Mouse (Mus musculus) cerebellum, postnatal 10 days (tissue): ENCODE measurements around the gene Pus10.

ENCODE experiments used
- DNase-seq, 2 experiments: peaks; one replicate each; pipeline ENCODE4 v3.0.0; 2021; ENCODE audit warnings: mixed read lengths in 2 of 2

Gene Pus10

GRCm38 (mm10) chr11:23665311-23665786 is at the start of gene Pus10:
Gene Pus10 (plus strand): TSS chr11:23665674.
- DNase-seq: no peak

GRCm38 (mm10) chr11:23618995-23619394 is 46.5 kb upstream of the Pus10 start:
- DNase-seq: no peak

DNA sequence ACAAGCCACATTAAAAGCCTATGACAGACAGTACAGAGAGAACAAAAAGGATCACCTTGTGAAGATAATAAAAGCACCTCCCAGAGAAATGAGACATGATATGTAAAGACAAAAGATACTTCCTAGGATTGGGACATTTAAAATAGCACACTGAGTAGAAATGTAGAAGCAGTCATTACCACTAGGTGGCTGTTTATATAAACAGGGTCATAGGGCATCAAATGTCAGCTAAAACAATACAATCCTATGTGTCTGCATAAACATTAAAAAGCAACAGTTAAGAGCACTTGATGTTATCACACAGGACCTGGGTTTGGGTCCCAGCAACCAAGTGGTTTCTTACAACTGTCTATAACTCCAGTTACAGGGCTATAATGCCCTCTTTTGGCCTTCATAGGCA is 34.8 kb upstream of the Pus10 start:
- DNase-seq: no peak

- DNase-seq: peak; percentile 92 to 95
Measured at GRCm38 (mm10) chr11:23632945-23633878, 32.3 kb upstream of the Pus10 start, which contains the start of gene 0610010F05Rik. Gene 0610010F05Rik (minus strand): TSS chr11:23633639.

GRCm38 (mm10) chr11:23633879-23634215 is 31.6 kb upstream of the Pus10 start:
- DNase-seq: peak in 1 of 2 experiments; percentile 4

GRCm38 (mm10) chr11:23634573-23634972 is 30.9 kb upstream of the Pus10 start:
- peak in 1 of 2 experiments; percentile 28 for DNase-seq

DNA sequence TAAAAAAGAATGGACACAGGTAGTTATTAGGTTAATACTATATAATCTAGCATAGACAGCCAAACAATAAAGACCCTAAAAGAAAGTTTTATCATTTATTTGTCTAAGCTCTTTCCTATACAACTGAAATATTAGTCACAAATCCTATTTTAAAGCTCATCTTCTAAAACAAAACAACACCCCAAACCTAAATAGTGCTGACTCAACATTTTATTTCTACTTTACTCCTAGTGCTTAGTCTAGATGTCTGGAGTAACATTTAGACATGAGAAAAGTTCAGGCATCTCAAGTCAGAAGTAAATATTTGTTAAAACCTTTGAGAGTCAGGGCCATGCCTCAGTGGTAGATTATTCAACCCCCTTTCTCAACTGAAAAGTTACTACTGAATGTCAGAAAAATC is 18.0 kb upstream of the Pus10 start:
- no peak for DNase-seq

- DNase-seq: no peak
Measured at GRCm38 (mm10) chr11:23647835-23648234, 17.6 kb upstream of the Pus10 start.

DNA sequence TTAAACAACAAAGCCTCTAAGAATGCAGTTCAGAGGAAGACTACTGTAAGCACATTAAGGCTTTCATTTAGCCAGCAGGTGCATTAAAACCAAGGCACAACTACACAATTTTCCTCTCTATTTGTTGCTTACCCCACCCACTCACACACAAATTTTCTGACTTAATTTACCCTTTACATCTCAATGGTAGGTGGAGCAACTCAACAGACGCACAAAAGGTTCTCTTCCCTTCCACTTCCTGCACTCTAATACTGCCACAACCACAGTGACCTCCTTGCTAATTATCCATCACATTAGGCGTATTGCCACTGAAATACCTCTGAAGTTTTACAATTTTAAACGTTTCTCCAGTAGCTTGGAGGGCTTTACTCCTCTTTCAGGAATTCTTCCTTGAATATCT is 11.8 kb upstream of the Pus10 start:
- no peak for DNase-seq

DNA sequence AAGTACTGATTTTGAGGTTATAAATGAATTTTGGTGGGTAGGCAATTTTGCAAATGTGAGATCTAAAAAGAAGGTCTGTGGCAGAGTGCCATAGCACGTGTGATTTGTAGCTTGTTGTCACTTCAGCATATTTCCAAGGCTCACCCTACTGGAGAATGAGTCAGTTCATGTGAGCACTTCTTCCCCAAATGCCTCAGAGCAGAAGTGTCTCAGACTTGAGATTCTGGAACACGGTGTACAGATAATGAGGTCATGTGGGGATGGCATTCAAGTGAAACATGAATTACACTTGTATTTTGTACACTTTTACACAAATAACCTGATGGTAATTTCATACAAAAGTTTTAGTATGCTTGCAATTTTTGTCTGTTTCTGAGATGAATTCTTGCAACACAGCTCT is 7.7 kb upstream of the Pus10 start:
- no peak for DNase-seq

- no peak for DNase-seq
Measured at GRCm38 (mm10) chr11:23664232-23664631, 1.2 kb upstream of the Pus10 start.

GRCm38 (mm10) chr11:23665798-23666501 is 476 bp downstream of the Pus10 start, which contains the start of gene Pex13:
Gene Pex13 (minus strand): TSS chr11:23665959.
- DNase-seq: peak; percentile 97 to 99

DNA sequence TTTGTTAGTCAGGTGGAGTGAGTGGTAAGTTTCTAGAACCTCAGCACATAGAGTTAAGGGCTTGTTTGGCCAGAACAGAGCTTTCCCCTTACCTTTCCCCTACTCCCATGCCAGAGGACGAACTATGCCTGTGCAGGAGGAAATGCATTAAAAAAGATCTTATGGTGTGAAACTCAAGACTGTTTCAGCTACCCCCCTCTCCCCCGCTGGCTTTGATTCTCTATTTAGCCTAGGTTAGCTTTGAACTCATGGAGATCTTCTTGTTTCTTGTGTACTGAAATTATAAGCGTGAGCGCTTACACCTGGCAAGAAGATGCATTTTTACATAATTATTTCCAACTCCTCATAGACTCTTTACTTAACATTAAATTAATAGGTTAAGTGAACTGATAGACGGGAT is 1.1 kb downstream of the Pus10 start:
- DNase-seq: peak in 1 of 2 experiments; percentile 51

GRCm38 (mm10) chr11:23667128-23667527 is 1.7 kb downstream of the Pus10 start:
- peak; percentile 29 to 49 for DNase-seq

GRCm38 (mm10) chr11:23672256-23672749 is 6.8 kb downstream of the Pus10 start:
- DNase-seq: no peak

DNA sequence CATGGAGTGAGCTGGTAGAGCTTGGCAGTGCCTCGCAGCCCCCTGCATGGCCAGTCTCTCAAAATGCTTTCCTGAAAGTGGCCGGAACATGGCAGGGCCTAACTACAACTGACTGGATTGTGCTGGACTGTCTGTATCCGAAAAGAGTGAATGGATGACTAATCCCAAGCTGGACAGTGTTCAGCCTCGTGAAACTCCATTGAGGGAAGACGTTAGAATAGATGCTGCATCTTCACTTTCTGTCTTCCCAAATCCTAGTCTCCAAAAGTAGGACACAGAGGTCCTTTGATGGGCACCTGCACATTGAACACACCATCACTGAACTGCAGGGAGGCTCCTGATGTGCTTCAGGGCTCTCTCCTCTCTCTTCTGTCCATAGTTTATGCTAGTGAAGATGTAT is 10.6 kb downstream of the Pus10 start:
- DNase-seq: no peak

DNA sequence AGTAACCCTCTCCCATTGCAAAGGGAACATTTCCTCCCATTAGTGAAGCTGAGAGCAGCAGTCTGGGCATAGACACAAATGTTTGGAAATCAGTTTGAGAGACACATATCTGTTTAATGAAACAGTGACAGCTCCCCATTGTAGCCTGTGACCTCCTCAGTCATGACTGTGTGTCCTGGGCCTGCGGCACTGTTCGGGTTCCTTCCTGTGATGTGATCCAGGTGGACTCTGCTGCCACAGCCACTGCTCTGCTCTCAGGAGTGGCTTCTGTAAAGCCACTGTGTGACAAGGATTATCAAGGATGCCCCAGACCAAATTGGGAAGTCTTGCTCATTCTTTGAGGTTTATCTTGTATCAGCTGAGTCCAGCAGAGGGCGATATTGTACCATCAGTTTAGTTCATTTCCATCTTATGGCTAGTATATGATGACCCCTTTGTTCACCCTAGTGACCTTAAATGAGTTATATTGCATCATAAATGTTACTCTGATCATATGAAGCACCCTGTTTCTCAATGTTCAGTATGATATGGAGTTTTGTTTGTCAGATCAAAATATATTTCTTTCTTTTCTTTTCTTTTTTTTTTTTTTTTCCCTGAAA is 13.7 kb downstream of the Pus10 start:
- DNase-seq: peak; percentile 78 to 84

GRCm38 (mm10) chr11:23680435-23680950 is 15.0 kb downstream of the Pus10 start:
- no peak for DNase-seq

GRCm38 (mm10) chr11:23682561-23682960 is 17.1 kb downstream of the Pus10 start:
- DNase-seq: no peak

- no peak for DNase-seq
Measured at GRCm38 (mm10) chr11:23686671-23687070, 21.2 kb downstream of the Pus10 start.

DNA sequence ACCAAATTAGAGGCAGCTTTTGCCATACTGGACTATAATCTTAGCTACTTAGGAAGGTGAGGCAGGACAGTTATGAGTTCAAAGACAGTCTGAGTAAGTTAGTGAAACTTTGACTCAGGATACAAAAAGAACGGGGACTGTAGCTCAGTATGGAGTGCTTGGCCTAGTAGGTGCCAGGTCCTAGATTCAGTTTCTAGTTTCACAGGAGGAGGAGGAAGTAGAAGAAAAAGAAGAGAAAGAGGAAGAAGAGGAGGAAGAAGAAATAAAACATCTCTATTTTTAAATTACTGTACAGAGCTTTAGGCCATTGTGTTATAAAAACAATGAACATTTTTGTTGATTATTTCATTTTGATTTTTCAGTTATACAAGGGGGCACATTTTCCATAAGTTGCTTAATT is 22.6 kb downstream of the Pus10 start:
- DNase-seq: no peak

DNA sequence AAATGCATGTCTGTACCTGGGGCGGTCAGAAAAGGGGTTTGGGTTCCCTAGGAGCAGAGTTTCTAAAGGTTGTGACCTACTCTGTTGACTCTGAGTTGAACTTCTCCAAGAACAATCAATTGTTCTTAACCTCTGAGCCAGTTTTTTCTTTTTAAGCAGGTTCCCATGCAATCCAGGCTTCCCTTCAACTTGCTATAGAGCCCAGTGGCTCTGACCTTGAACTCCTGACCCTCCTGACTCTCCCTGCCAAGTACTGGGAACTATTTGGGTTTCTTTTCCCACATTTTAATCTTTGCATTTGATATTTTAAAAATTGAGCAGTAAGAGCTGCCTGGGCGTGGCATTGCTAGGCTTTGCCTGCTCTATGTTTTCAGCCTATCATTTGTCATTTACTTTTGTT is 27.8 kb downstream of the Pus10 start:
- no peak for DNase-seq

- no peak for DNase-seq
Measured at GRCm38 (mm10) chr11:23695847-23696246, 30.4 kb downstream of the Pus10 start.
